In the genomic region with DNA sequence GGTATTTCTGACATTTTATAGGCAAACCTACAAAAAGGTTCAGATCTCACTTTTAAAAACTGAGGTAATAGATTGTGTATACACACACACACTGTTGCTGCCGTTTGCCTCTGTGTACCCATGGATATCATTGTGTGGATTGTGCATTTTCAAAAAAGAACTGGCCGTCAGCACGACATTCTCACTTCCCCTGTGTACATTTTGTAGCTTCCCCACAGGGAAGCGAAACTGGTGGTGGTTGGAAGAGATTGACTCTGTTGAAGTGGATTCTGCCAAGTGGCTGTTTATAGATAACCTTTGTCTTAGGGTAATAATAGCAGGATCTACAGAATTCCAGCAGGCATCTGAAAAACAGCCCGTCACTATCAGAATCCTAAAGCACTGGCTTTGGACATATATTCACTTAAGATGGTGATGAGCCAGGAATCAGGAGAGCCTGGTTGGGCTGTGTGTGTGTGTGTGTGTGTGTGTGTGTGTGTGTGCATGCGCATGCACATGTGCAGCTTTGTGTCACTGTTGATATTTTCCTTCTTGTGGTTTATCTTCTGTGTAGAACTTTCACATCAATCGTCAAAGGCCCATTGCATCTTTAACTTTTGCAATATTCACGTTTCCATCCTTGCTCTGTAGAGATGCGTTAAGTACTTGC, we compare ENCODE assay signal across 16 mouse cellular contexts.
DNase-seq lines count a peak whose midpoint lies in the region; ATAC-seq and TF ChIP-seq lines count a peak whose summit lies in the region.
"Had no signal": no experiment of that assay in that cellular context is flagged by ENCODE, and none has a peak within 500 bp of the region (broad histone marks: within the 10 kb centered on the region; RNA-seq: fewer than 3 reads in every experiment).

No protein-coding gene starts in this region.

- H3K4me3 ChIP-seq in liver, adult 2 months (ENCODE audit: insufficient read depth, low read depth, low read length): no peak overlapping the region
- H3K4me3 ChIP-seq in liver, embryonic 11.5 days (ENCODE audit: low read depth, low read length): no peak overlapping the region
- no peak overlapping the region for H3K4me3 ChIP-seq in bone marrow, adult 2 months (replicated peaks; ENCODE audit: control insufficient read depth, low read depth, low read length)
- H3K4me3 ChIP-seq: forebrain, embryonic 13.5 days; heart, adult 2 months; limb, embryonic 15.5 days; midbrain, embryonic 13.5 days had no signal

- DNase-seq in liver, adult 2 months (ENCODE audit: extremely low read depth, low read depth, low spot score): peak; percentile 33
- no peak for DNase-seq in liver, embryonic 11.5 days (ENCODE audit: low spot score)
- DNase-seq in CD4-positive helper T cell, adult 2 months (ENCODE audit: low read depth, low spot score): peak; percentile 44
- DNase-seq in monocyte, adult 2 months (ENCODE audit: low read depth in 1 of 2, low spot score in 2 of 2): peak; percentile 45 to 64
- no peak for DNase-seq in urinary bladder, adult 2 months (ENCODE audit: low spot score)
- no peak for DNase-seq in c-Kit-positive CD71-positive TER-119-positive erythroid progenitor cells, embryonic 14.5 days (ENCODE audit: low spot score)
- DNase-seq: cerebellum, adult 9-10 months; embryo, embryonic 11 days; heart, postnatal 36 days; kidney, adult 9 months; lung, postnatal 10 days had no signal

- TF ChIP-seq CTCF in liver, adult 2 months (IDR thresholded peaks at IDR 0.05; ENCODE audit: low read depth, low read length): no peak
- TF ChIP-seq CTCF in bone marrow, adult 2 months (IDR thresholded peaks at IDR 0.05; ENCODE audit: control insufficient read depth, insufficient read depth, low read length): no peak

- no peak for ATAC-seq in liver, embryonic 11.5 days (replicated peaks; ENCODE audit: low FRiP score)
- ATAC-seq: forebrain, embryonic 13.5 days; midbrain, embryonic 13.5 days had no signal

- no peaks in the 10 kb centered on the region for H3K27me3 ChIP-seq in liver, adult 2 months (ENCODE audit: control insufficient read depth, insufficient read depth, low read length)
- no peaks in the 10 kb centered on the region for H3K27me3 ChIP-seq in liver, embryonic 11.5 days (replicated peaks; ENCODE audit: control insufficient read depth, insufficient read depth, low read length)
- H3K27me3 ChIP-seq: forebrain, embryonic 13.5 days; limb, embryonic 15.5 days; midbrain, embryonic 13.5 days had no signal

- H3K36me3 ChIP-seq in liver, adult 2 months (ENCODE audit: control insufficient read depth, insufficient read depth, low read length): no peaks in the 10 kb centered on the region
- H3K36me3 ChIP-seq in liver, embryonic 11.5 days (ENCODE audit: control insufficient read depth, insufficient read depth, low read length): no peaks in the 10 kb centered on the region
- H3K36me3 ChIP-seq: limb, embryonic 15.5 days; midbrain, embryonic 13.5 days had no signal

- WGBS in liver, adult 2 months: 74% methylated on average over 9 of the region's 9 CpGs
- 68% methylated on average over 9 of the region's 9 CpGs for WGBS in liver, embryonic 11.5 days
- WGBS in bone marrow, adult 2 months: 38% methylated on average over 9 of the region's 9 CpGs

- TF ChIP-seq POLR2A in liver, adult 2 months (IDR thresholded peaks at IDR 0.05; ENCODE audit: extremely low read depth, insufficient read depth, low read length): no peak
- TF ChIP-seq POLR2A in bone marrow, adult 2 months (IDR thresholded peaks at IDR 0.05; ENCODE audit: borderline replicate concordance, control insufficient read depth, low read depth, low read length): no peak

- 0 out of 2 replicates have a peak, but pooled peaks cover 1% of the 10 kb centered on the region for H3K4me1 ChIP-seq in liver, adult 2 months (ENCODE audit: control insufficient read depth, insufficient read depth, low read length)
- no peaks in the 10 kb centered on the region; the same call in 1 of the 2 replicates for H3K4me1 ChIP-seq in liver, embryonic 11.5 days (replicated peaks; ENCODE audit: control insufficient read depth, insufficient read depth, low read length)
- H3K4me1 ChIP-seq in bone marrow, adult 2 months (ENCODE audit: control insufficient read depth, insufficient read depth, low read length): no peaks in the 10 kb centered on the region; the same call in 1 of the 2 replicates
- H3K4me1 ChIP-seq: forebrain, embryonic 13.5 days; limb, embryonic 15.5 days; midbrain, embryonic 13.5 days had no signal

- H3K9me3 ChIP-seq in liver, embryonic 11.5 days (ENCODE audit: control insufficient read depth, low read length): no peaks in the 10 kb centered on the region
- H3K9me3 ChIP-seq: forebrain, embryonic 13.5 days; limb, embryonic 15.5 days; midbrain, embryonic 13.5 days had no signal

- H3K4me2 ChIP-seq in liver, embryonic 11.5 days: no peak overlapping the region
- H3K4me2 ChIP-seq: forebrain, embryonic 13.5 days; limb, embryonic 15.5 days; midbrain, embryonic 13.5 days had no signal

- H3K27ac ChIP-seq in liver, adult 2 months (replicated peaks; ENCODE audit: insufficient read depth, low read depth, low read length): no peak overlapping the region
- H3K27ac ChIP-seq in liver, embryonic 11.5 days (ENCODE audit: low read depth, low read length): no peak overlapping the region
- H3K27ac ChIP-seq in bone marrow, adult 2 months (ENCODE audit: control insufficient read depth, insufficient read depth, low read depth, low read length, poor library complexity): peak overlapping the region; percentile 52; the same call in 1 of the 2 replicates
- H3K27ac ChIP-seq: forebrain, embryonic 13.5 days; heart, adult 2 months; limb, embryonic 15.5 days; midbrain, embryonic 13.5 days had no signal

- H3K79me2 ChIP-seq in liver, adult 2 months (ENCODE audit: control insufficient read depth, insufficient read depth, low read length): no peaks in the 10 kb centered on the region

- H3K9ac ChIP-seq in liver, adult 2 months (ENCODE audit: low read depth, low read length): no peak overlapping the region
- H3K9ac ChIP-seq in liver, embryonic 11.5 days (ENCODE audit: low read depth, low read length): no peak overlapping the region
- H3K9ac ChIP-seq: forebrain, embryonic 13.5 days; limb, embryonic 15.5 days; midbrain, embryonic 13.5 days had no signal

Comparison
In these comparisons a context has a peak if more than half of its experiments do, and no peak if none do; other contexts are left out.
1. DNase-seq: peak in liver, adult 2 months (single experiment), CD4-positive helper T cell, adult 2 months (single experiment) and monocyte, adult 2 months (2 of 2); none in liver, embryonic 11.5 days (single experiment), urinary bladder, adult 2 months (single experiment) and c-Kit-positive CD71-positive TER-119-positive erythroid progenitor cells, embryonic 14.5 days (single experiment).